Mouse (Mus musculus) liver, adult (tissue): ENCODE results near the gene Flt3.
A peak's percentile ranks its signal among the peaks of the same experiment; 100 is the strongest.

Experiments
- GATA4 ChIP-seq: IDR thresholded peaks from 2 replicates; pipeline ENCODE4 v1.6.1; 2014; ENCODE audit warnings: mild to moderate bottlenecking, low read length; ENCODE audit not compliant: insufficient replicate concordance

Gene Flt3

GRCm38 (mm10) chr5:147399843-147400504 lies at the start of gene Flt3:
Gene Flt3 (minus strand): TSS chr5:147400489.
- no peak for TF ChIP-seq GATA4

DNA sequence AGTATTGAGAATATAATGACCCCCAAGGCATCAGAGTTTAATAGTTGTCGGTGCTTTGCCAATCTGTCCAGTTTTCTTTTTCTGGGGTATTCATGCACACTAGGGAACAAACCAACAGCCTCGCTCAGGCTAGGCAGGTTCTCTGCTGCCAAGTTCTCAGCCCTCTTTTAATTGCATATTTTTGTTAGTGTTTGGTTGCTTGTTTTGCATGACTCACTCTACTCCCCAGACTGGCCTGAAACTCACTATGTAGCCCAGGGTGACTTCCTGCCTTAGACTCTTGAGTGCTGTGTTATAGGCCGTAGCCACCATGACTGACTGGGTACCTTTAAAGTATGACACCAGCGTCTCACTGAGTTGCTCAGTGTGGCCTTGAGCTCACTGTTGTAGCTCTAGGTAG lies 48.6 kb upstream of the Flt3 start:
- TF ChIP-seq GATA4, result no peak

- TF ChIP-seq GATA4, result no peak
Observed at GRCm38 (mm10) chr5:147448526-147448925, 48.2 kb upstream of the Flt3 start.

GRCm38 (mm10) chr5:147445252-147445651 lies 45.0 kb upstream of the Flt3 start:
- TF ChIP-seq GATA4, result no peak

GRCm38 (mm10) chr5:147444757-147445156 lies 44.5 kb upstream of the Flt3 start:
- no peak for TF ChIP-seq GATA4

- TF ChIP-seq GATA4, result no peak
Observed at GRCm38 (mm10) chr5:147444298-147444697, 44.0 kb upstream of the Flt3 start.

- no peak for TF ChIP-seq GATA4
Observed at GRCm38 (mm10) chr5:147442741-147443140, 42.5 kb upstream of the Flt3 start.

GRCm38 (mm10) chr5:147441979-147442378 lies 41.7 kb upstream of the Flt3 start:
- TF ChIP-seq GATA4, result no peak

- no peak for TF ChIP-seq GATA4
Observed at GRCm38 (mm10) chr5:147440996-147441507, 40.8 kb upstream of the Flt3 start.

DNA sequence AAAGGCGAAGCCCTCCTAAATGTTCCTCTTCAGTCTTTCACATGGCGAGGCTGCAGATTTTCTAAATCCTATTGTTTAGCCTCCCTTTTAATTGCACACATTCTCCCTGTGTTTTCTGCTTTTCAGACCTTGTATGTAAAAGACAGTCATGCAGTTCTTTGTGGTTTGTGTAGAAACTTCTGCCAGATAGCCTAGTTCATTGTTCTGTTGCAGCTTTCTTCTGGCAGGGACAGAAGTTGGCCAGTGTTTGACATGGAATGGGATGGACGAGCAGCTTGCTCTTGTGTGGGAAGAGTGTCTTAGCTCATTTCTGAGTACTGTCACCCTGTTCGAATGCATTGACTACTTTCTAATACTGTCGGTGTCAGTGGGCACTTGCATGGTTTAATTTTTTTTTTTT lies 36.2 kb upstream of the Flt3 start:
- no peak for TF ChIP-seq GATA4

- no peak for TF ChIP-seq GATA4
Observed at GRCm38 (mm10) chr5:147435751-147436150, 35.5 kb upstream of the Flt3 start.

DNA sequence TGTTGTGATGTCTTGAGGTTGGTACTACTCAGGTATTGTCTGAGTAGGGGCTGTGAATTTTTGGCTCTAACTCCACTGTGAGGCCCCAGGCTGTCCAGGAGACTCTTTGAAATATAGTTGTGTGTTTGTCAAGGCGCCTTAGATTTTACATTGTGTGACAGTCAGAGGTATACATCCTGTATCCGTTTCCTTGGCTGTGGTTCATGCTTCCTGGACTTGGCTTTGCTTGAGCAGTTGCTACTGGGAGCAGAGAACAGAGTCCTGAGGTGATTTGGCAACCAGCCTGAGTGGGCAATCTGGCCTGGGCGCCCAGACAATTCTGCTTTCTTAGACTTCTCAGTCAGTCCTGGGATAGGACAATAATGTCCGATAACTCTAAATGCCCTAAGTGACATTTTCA lies 34.9 kb upstream of the Flt3 start:
- no peak for TF ChIP-seq GATA4

GRCm38 (mm10) chr5:147432927-147433326 lies 32.6 kb upstream of the Flt3 start:
- no peak for TF ChIP-seq GATA4

- no peak for TF ChIP-seq GATA4
Observed at GRCm38 (mm10) chr5:147430936-147431839, 30.9 kb upstream of the Flt3 start.

DNA sequence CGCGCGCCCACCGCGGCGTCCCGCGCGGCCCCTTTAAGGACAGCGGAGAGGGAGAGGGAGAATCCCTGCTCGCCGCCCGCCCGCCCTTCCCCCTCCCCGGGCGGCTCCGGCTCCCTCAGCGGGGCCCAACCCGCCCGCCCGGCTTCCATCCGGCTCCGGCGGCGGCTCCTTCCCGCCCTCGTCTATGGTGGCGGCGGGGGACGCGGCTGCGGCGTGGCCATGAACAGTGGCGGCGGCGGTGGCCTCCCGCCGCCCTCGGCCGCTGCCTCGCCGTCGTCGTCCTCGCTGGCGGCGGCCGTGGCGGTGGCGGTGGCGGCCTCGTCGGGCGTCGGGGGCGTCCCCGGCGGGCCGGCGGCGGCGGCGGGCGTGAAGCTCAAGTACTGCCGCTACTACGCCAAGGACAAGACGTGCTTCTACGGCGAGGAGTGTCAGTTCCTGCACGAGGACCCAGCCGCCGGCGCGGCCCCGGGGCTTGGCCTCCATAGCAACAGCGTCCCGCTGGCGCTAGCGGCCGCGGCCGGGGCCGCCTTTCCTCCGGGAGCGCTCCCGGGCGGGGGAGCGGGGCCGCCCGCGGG lies 30.2 kb upstream of the Flt3 start:
- no peak for TF ChIP-seq GATA4

DNA sequence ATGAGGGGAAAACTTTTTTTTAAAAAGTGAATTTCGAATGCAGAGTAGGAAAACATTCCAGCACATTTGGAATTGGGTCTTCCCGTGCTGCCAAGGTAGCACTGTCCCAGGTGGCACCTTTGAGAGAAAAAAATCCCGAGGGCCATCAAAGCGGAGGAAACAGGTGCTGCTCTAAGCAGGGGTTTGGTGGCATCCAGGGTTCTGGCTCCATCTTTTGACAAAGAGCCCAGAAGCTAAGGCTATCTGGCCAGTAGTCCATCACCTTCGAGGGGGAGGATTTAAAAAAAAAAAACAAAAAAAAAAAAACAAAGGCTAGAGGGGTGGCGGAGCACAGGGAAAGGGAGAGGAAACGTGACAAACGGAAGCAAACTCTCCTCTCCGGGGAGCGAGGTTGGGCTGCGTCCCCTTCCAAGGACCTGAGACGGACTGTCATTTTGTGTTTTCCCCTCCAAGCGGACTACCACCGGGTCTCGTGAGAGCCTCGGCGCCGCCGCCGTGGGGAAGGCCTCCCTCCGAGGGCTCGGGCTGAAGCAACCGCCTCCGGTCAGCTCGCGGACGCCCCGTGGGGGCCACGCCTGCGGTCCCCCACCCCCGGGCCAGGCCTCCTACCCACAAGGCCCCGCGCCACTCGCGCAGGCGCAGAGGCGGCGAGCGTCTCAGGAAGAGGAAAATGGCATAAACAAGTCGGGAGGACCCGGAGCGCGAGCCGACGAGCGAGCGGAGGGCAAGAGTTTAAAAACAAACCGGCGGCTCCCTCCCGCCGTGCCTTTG lies 29.4 kb upstream of the Flt3 start, which contains the start of gene Pan3:
Gene Pan3 (plus strand): TSS at position 627 of the 771 bp plus-strand sequence.
- peak; percentile 23; the same call in 1 of the 2 replicates for TF ChIP-seq GATA4
